Mouse (Mus musculus) activated CD4-positive, CD25-positive, alpha-beta regulatory T cell, adult 9 weeks (primary cell): ENCODE data around the gene Mesp1. TPM values are rescaled to one million over a fixed set of nuclear protein-coding genes. Genes with fewer than 3 reads are reported as not detected.

ENCODE experiments used
- polyA plus RNA-seq: library from polyadenylated mRNA; unstranded; fragments of 100-300 nt; shearing (Covaris generic); gene quantifications from one replicate; pipeline ENCODE4 v1.2.1, GENCODE M21; 2017

Mesp1 gene
- polyA plus RNA-seq: not detected

DNA sequence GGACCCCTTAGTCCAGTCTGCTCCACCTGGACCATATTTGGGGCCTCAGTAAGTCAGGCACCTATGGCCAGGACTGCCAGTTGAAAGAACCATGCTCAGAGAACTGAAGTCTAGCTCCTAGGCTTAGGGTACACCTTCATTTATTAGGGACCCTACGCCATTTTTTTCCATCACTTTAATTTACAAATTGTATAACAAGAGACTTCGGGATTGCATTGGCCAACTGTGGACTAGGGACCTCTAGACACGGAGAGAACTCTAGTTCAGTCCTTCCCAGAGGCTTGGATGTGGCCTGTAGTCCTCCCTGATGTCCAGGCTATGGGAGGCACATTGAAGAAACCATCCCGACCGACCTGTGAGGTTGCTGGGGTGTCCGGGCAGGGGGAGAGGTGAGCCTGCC, at the start of gene Mesp1:
TSS of gene Mesp1 (minus strand) at position 101 of the 400 bp plus-strand sequence.

GRCm38 (mm10) chr7:79810611-79811506, 17.3 kb upstream of the Mesp1 start, which contains the start of gene Mesp2:
Mesp2 (plus strand) TSS chr7:79810727.

GRCm38 (mm10) chr7:79742659-79743536, 50.7 kb downstream of the Mesp1 start, which contains the start of the genes Pex11a and Wdr93:
Pex11a (minus strand) TSS chr7:79743131.
Wdr93 (plus strand) TSS chr7:79743163.

Other genes starting within 250 kb of the Mesp1 start
- not detected for gene Rhcg, start 176.1 kb downstream of the Mesp1 start, polyA plus RNA-seq
- gene Ticrr, start 133.6 kb downstream of the Mesp1 start, polyA plus RNA-seq: 2.9 TPM
- gene Kif7, start 78.1 kb downstream of the Mesp1 start, polyA plus RNA-seq: 0.16 TPM
- gene Plin1, start 60.9 kb downstream of the Mesp1 start, polyA plus RNA-seq: not detected
- 5.4 TPM for gene Pex11a, start 50.7 kb downstream of the Mesp1 start, polyA plus RNA-seq
- 0.48 TPM for gene Wdr93, start 50.6 kb downstream of the Mesp1 start, polyA plus RNA-seq
- 0.42 TPM for gene Mesp2, start 16.9 kb upstream of the Mesp1 start, polyA plus RNA-seq
- gene Anpep, start 67.3 kb upstream of the Mesp1 start, polyA plus RNA-seq: 0.39 TPM
- gene Ap3s2, start 126.9 kb upstream of the Mesp1 start, polyA plus RNA-seq: 32.2 TPM
- gene Arpin, start 141.6 kb upstream of the Mesp1 start, polyA plus RNA-seq: 0.28 TPM
- 3.2 TPM for gene Zfp710, start 231.0 kb upstream of the Mesp1 start, polyA plus RNA-seq